In the genomic region with DNA sequence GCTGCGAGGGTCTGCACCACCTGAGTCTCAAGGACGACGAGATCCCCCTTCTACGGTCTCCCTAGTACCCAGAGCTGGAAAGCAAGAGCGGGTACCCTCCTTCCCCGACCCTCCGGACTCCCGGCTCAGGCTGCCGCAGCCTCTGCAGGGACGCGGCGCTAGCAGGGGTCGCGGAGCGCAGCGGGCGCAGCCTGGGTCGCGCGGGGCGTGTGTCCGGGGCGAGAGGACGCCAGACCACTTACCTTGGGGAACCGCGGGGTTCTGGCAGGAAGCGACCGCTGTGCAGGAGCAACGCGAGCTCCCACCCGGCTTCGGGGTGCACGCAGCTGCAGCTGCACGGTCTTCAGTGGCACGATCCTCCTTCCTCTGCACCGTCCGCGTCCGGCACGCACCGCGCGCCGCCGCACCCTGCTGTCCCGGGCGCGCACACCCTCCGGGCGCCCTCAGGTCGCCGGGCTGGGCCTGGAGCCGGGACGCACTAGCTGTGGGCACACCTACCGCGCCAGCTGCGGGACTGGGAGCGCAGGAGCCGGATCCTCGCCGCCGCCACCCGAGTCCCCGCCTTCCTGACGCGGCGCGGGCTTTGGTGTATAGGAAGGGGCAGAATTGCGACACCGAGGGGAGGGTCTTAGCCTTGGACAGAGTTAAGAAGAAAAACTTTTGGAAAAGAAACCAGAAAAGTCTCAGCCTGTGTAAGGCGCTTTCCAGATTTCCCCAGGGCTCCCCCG, we compare ENCODE assay signal across 8 mouse cellular contexts. TPM values are rescaled to one million over a fixed set of nuclear protein-coding genes. Genes with fewer than 3 reads are reported as not detected.
DNase-seq lines count a peak whose midpoint lies in the region; ATAC-seq and TF ChIP-seq lines count a peak whose summit lies in the region.

Gene Kank4 (minus strand): TSS at position 354 of the 728 bp plus-strand sequence.

- H3K27ac ChIP-seq in cortical plate, adult 2 months (ENCODE audit: insufficient read depth, low read length), result no peak within 1 kb of the TSS
- H3K27ac ChIP-seq in heart, adult 2 months, result peak within 1 kb of the TSS; percentile 17; the same call in 1 of the 2 replicates
- no peak within 1 kb of the TSS for H3K27ac ChIP-seq in liver, postnatal 0 days (ENCODE audit: low read depth)

- TF ChIP-seq CTCF in cortical plate, adult 2 months (IDR thresholded peaks at IDR 0.05; ENCODE audit: extremely low read depth, insufficient read depth, low read length), result no peak
- no peak for TF ChIP-seq CTCF in heart, adult 2 months (IDR thresholded peaks at IDR 0.05)
- no peak for TF ChIP-seq CTCF in liver, postnatal 0 days (IDR thresholded peaks at IDR 0.05; ENCODE audit: low read depth)

- peak within 1 kb of the TSS; percentile 52 for H3K4me3 ChIP-seq in cortical plate, adult 2 months (ENCODE audit: insufficient read depth, low read length)
- peak within 1 kb of the TSS; percentile 51 for H3K4me3 ChIP-seq in heart, adult 2 months
- H3K4me3 ChIP-seq in liver, postnatal 0 days (ENCODE audit: low read depth, low read length), result peak within 1 kb of the TSS; percentile 48

- intact Hi-C loops in heart, adult 2 months (cut with DNase I), result no loop called here

- H3K79me2 ChIP-seq in heart, adult 2 months (replicated peaks; ENCODE audit: control insufficient read depth, insufficient read depth, low read length), result no peaks in the 10 kb centered on the region

- TF ChIP-seq POLR2A in cortical plate, adult 2 months (IDR thresholded peaks at IDR 0.05; ENCODE audit: extremely low read depth, insufficient read depth, low read length), result no peak
- no peak for TF ChIP-seq POLR2A in heart, adult 2 months (IDR thresholded peaks at IDR 0.05; ENCODE audit: insufficient read depth, low read depth, low read length)

- TF ChIP-seq EP300 in heart, adult 2 months (IDR thresholded peaks at IDR 0.05; ENCODE audit: insufficient read depth, low read depth, low read length), result no peak
- TF ChIP-seq EP300 in liver, postnatal 0 days (IDR thresholded peaks at IDR 0.05; ENCODE audit: low read depth), result no peak

- peak; percentile 38; the same call in 1 of the 2 replicates for ATAC-seq in cerebellum, adult (ENCODE audit: insufficient number of reproducible peaks, low FRiP score, low TSS enrichment)
- no peak for ATAC-seq in liver, postnatal 0 days

- no peaks in the 10 kb centered on the region for H3K9me3 ChIP-seq in liver, postnatal 0 days (ENCODE audit: low read length)

- peaks cover 5% of the 10 kb centered on the region; the same call in 1 of the 2 replicates for H3K27me3 ChIP-seq in heart, adult 2 months (ENCODE audit: control insufficient read depth, insufficient read depth, low read length)
- H3K27me3 ChIP-seq in liver, postnatal 0 days (ENCODE audit: insufficient read depth, low read length), result peaks cover 38% of the 10 kb centered on the region

- under 1% methylated on average over 72 of the region's 72 CpGs for WGBS in heart, adult 2 months
- under 1% methylated on average over 62 of the region's 72 CpGs for WGBS in liver, postnatal 0 days (ENCODE audit: insufficient replicate concordance)

- peak within 1 kb of the TSS; percentile 81 for H3K4me2 ChIP-seq in liver, postnatal 0 days (ENCODE audit: low read depth, low read length)

- DNase-seq in cerebellum, adult 8-10 months, result no peak
- DNase-seq in heart, adult 2 months, result peak; percentile 53 to 66
- peak; percentile 34 for DNase-seq in kidney, adult 11 months
- DNase-seq in liver, postnatal 0 days, result peak; percentile 27
- DNase-seq in ovary, adult 18-20 months (ENCODE audit: low spot score), result peak; percentile 50
- no peak for DNase-seq in MN1 (ENCODE audit: low spot score)

- no peaks in the 10 kb centered on the region for H3K4me1 ChIP-seq in cortical plate, adult 2 months (ENCODE audit: control insufficient read depth, insufficient read depth, low read length)
- H3K4me1 ChIP-seq in heart, adult 2 months (ENCODE audit: control insufficient read depth, insufficient read depth, low read length), result peaks cover 1% of the 10 kb centered on the region; the same call in 1 of the 2 replicates
- no peaks in the 10 kb centered on the region; the same call in 1 of the 2 replicates for H3K4me1 ChIP-seq in liver, postnatal 0 days (ENCODE audit: insufficient read depth)

- H3K36me3 ChIP-seq in heart, adult 2 months (ENCODE audit: control insufficient read depth, insufficient read depth, low read length), result no peaks in the 10 kb centered on the region
- H3K36me3 ChIP-seq in liver, postnatal 0 days (replicated peaks; ENCODE audit: insufficient read depth, low read length), result no peaks in the 10 kb centered on the region

- H3K9ac ChIP-seq in heart, adult 2 months (ENCODE audit: low read depth, low read length), result peak within 1 kb of the TSS; percentile 62
- H3K9ac ChIP-seq in liver, postnatal 0 days (replicated peaks), result peak within 1 kb of the TSS; percentile 21; the same call in 1 of the 2 replicates

RNA-seq across cellular contexts. Expression of gene Kank4, which starts in this region (rescaled TPM):
- polyA plus RNA-seq in cortical plate, adult 2 months (2012; rRNA removed), result 2.4 and 2.5 TPM in 2 replicates
- total RNA-seq in heart, adult 2 months (2021), result under 1 TPM; 0.50 to 0.84 TPM
- polyA plus RNA-seq in heart, adult 2 months (2012; rRNA removed), result 0.51 and 1.2 TPM in 2 replicates
- polyA plus RNA-seq in liver, postnatal 0 days (2015; fragmentation: Nextera tagmentation; extraction: Ambion mirVana), result 0.08 TPM in 2 replicates

Comparison
In these comparisons a context has a peak if more than half of its experiments do, and no peak if none do; other contexts are left out.
1. Peak in DNase-seq, H3K4me3 ChIP-seq, H3K9ac ChIP-seq and H3K4me2 ChIP-seq in liver, postnatal 0 days; RNA of the gene not detected or under 1 TPM.
2. DNase-seq: peak in heart, adult 2 months (2 of 2), kidney, adult 11 months (single experiment) and ovary, adult 18-20 months (single experiment); none in cerebellum, adult 8-10 months (single experiment) and MN1 (single experiment).
3. Peak in every context shown above with its lines, with median percentiles within 50 percentile points of each other: H3K4me3 ChIP-seq.